Mouse (Mus musculus) embryonic facial prominence, embryonic 14.5 days (tissue): ENCODE results near the gene Glis2. TPM values are rescaled to one million over a fixed set of nuclear protein-coding genes. Genes with fewer than 3 reads are reported as not detected.

Experiments
- polyA plus RNA-seq: library from polyadenylated mRNA; unstranded; fragments of >200 nt; fragmentation: Nextera tagmentation; extraction: Ambion mirVana; gene quantifications from 2 replicates; pipeline ENCODE4 v1.2.1, GENCODE M21; 2014

The Glis2 gene
- polyA plus RNA-seq, 1 experiment from 2014 or later, result 34.7 TPM

Other genes with a start within 250 kb of the Glis2 start
- 2.7 and 3.5 TPM in 2 replicates for gene Adcy9, start 174.2 kb upstream of the Glis2 start, polyA plus RNA-seq
- 89.2 and 112 TPM in 2 replicates for gene Srl, start 52.9 kb upstream of the Glis2 start, polyA plus RNA-seq
- 16.6 and 17.2 TPM in 2 replicates for gene Tfap4, start 34.9 kb upstream of the Glis2 start, polyA plus RNA-seq
- gene Pam16, start 30.3 kb downstream of the Glis2 start, polyA plus RNA-seq, result 90.8 and 90.9 TPM in 2 replicates
- 31.3 and 32.4 TPM in 2 replicates for gene Vasn, start 45.2 kb downstream of the Glis2 start, polyA plus RNA-seq
- gene Dnaja3, start 45.3 kb downstream of the Glis2 start, polyA plus RNA-seq, result 57.6 and 57.7 TPM in 2 replicates
- 11.5 and 16.1 TPM in 2 replicates for gene Coro7, start 85.1 kb downstream of the Glis2 start, polyA plus RNA-seq
- 46.3 and 56.8 TPM in 2 replicates for gene Nmral1, start 124.6 kb downstream of the Glis2 start, polyA plus RNA-seq
- gene Hmox2, start 131.6 kb downstream of the Glis2 start, polyA plus RNA-seq, result 97.6 and 107 TPM in 2 replicates
- gene Cdip1, start 195.6 kb downstream of the Glis2 start, polyA plus RNA-seq, result 86.7 and 91.2 TPM in 2 replicates
- gene 4930562C15Rik, start 240.7 kb downstream of the Glis2 start, polyA plus RNA-seq, result 0.33 and 0.39 TPM in 2 replicates